Mouse (Mus musculus) erythroblast, embryonic 14.5 days (primary cell): ENCODE measurements around the gene Dennd2a.

Source experiments
- GATA1 ChIP-seq: IDR thresholded peaks from 2 replicates; pipeline ENCODE4 v1.6.1; 2012; ENCODE audit warnings: low read length, inconsistent platforms, mixed read lengths
- TAL1 ChIP-seq: IDR thresholded peaks from 3 replicates; pipeline ENCODE4 v1.6.1; 2012; ENCODE audit warnings: low read length, inconsistent platforms, mixed read lengths

DNA sequence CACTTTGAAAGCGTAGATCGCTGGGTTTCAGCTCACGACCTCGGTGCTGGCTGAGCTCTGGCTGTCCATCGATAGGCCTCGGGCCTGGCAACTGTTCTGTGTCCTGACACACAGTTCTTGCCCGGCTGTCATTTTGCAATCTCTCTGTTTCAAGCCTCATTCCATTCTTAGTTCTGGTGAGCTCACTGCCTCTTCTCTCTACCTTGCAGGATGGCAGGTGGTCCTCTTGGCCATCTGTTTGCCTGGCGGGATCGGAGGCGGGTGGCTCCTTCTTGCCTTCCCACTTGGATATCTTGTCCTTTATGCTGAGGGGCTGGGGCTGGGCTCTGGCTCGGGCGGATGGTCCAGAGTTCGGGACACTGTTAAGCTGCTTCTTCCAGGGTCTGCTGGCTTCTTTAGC lies 34.5 kb downstream of the Dennd2a start:
- TF ChIP-seq GATA1 (no peak), TAL1 (no peak)
